Mouse (Mus musculus) 416B (cell line): Measurements from ENCODE around the gene Trdn.

Experiments
- DNase-seq: peaks from one replicate; pipeline ENCODE4 v3.0.0; 2011; ENCODE audit warnings: low read depth

Trdn gene

DNA sequence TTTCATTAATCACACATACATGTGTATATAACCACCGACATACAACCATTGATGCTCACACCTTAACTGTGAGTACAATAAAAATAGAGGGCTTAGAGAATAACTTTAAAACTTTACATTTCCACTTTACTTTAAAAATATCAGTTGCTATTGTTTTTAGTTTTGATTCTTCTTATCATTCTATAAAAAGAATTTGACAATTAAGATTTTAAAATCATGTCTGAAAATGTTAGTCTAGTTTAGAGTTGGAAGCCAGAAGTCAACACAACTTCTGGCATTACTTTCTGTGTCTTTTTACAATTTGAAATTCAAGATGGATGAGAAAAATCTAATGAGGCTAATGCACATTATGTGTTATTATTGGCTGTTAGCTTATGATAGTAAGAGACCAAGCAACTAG, at the start of gene Trdn:
Trdn (plus strand) TSS at position 301 of the 400 bp plus-strand sequence.
- DNase-seq = no peak

- DNase-seq = no peak
Observed at GRCm38 (mm10) chr10:33060771-33061170, 19.6 kb upstream of the Trdn start.

- DNase-seq = no peak
Observed at GRCm38 (mm10) chr10:33065566-33065965, 14.8 kb upstream of the Trdn start.

GRCm38 (mm10) chr10:33073126-33073525, 7.2 kb upstream of the Trdn start:
- no peak for DNase-seq

DNA sequence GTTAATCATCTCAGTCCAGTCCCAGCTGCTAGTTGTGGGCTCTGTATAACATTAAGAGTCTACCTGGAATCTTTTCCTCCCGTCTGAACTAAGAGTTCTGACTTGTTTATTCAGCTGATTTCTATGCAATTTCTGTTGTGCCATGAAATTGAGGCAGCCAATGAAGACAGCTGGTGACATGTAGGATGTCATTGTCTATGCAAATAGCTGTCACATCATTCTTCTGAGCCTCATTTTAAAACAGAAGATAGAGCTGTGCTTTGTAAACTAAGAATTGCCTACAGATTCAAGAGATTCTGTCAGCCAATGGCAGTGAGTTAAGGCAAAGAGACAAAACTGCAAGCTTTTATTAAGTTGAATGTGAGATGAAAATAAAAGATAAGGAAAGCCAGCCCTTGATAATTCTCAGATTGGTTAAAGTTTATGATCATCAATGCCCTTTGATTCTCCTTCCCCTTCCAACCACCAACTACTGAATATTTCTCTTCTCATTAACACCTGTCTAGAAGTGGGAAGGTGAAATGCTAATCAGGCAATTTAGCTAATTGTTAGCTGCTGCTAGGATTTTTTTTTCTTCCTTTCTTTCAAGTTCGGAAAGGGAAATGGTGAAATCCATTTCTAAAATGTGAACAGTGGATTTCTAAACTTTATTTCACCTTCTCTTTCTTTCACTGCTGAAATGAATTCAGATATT, 1.9 kb downstream of the Trdn start:
- no peak for DNase-seq

DNA sequence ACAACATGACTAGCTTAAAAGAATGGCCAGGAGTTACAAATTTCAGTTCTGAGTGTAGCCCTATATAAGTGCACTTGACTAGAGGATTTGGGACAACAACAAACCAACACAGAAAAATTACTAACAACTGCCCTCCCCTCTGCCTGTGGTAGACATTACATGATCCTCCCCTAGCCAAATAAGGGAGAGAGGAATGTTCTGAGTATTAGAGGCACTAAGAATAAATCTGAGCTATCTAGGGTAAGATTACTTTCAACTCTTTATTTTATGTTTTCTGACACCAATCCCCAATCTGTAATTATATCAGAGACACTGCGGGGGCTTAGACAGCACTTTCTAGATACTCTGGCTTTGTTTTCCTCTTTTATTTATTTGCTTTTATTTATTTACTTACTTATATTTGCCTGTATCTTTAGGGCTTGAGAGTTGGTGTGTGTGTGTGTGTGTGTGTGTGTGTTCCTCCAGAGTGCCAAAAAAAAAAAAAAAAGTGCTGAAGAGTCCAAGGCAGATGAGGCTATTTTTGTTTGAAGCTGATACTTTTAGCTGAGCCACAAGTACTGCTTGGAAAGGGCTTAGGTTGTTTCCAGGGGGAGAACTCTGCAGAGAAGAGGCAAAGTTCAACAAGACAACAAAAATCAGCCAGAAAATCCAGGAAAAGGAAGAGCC, 2.7 kb downstream of the Trdn start:
- DNase-seq = no peak

DNA sequence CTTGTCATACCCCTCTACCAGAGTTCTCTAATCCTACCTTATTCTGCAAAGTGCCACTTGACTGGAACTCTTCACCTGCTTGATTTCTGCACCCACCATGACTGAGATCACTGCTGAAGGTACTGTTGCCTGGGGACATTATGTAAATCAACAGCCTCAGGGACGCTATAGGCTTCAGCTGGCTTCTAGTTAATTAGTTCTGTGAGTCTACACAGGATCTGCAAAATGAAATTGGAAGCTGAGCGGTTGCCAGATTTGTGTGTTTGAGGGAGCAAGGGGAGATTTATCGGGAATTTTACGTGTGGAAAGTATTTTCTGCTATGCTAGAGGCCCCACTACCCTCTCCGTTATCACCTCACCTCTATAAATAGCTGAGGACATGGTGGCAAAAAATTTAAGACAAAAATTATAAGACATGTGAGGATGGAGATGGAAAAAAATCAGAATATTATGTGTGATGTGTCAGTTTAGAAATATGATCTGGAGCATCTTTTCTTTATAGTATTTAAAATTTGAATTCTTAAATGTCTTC, 3.3 kb downstream of the Trdn start:
- no peak for DNase-seq

DNA sequence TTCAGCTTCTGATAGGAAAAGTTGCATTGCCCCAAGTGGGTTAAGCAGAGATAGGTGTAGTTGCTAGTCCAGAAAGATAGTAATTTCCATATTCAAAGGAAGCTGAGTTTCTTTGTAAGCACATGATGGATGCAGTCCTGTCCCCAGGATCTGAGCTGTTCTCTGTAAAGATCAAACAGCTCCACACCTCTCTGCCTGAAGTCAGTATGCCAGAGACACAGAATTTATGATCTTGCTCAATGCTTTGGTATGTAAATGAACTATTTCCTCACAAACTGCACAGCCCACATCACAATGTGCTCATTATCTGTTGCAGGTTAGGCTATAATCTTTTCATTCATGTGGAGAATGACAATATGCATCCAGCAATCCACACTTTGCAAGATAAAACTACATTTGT, 8.0 kb downstream of the Trdn start:
- DNase-seq = no peak

- DNase-seq = no peak
Observed at GRCm38 (mm10) chr10:33092400-33092799, 12.0 kb downstream of the Trdn start.

- DNase-seq = no peak
Observed at GRCm38 (mm10) chr10:33107942-33108341, 27.6 kb downstream of the Trdn start.

DNA sequence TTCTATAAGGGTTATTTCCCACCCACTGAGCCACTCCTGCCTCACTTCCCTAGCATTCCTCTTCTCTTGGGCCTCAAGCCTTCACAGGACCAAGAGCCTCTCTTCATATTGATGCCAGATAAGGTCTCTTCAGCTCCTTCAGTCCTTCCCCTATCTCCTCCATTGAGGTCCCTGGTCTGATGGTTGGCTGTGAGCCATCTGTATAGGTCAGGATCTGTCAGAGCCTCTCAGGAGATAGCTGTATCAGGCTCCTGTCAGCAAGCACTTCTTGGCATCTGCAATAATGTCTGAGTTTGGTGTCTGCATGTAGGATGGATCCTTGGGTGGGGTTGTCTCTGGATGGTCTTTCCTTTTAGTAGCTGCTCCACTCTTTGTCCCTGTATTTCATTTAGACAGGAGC, 42.7 kb downstream of the Trdn start:
- DNase-seq = no peak

DNA sequence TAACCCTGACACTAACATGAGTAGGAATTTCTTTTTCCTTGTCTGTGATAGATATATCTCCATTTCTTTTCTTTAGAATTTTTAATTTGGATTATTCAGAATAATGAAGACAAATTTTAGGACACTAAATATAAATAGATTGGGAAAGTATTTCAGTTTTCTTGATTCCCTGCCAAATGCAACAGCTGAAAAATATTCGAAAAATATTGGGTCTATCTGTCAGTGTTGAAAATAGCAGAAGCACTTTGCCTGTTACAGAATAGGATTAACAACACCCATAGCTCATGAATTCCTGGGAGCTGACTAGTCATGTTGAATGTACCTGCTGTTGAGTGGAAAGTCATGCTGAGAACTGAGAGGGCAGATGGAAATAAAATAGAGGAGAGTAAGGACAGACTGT, 64.6 kb downstream of the Trdn start:
- DNase-seq = no peak

DNA sequence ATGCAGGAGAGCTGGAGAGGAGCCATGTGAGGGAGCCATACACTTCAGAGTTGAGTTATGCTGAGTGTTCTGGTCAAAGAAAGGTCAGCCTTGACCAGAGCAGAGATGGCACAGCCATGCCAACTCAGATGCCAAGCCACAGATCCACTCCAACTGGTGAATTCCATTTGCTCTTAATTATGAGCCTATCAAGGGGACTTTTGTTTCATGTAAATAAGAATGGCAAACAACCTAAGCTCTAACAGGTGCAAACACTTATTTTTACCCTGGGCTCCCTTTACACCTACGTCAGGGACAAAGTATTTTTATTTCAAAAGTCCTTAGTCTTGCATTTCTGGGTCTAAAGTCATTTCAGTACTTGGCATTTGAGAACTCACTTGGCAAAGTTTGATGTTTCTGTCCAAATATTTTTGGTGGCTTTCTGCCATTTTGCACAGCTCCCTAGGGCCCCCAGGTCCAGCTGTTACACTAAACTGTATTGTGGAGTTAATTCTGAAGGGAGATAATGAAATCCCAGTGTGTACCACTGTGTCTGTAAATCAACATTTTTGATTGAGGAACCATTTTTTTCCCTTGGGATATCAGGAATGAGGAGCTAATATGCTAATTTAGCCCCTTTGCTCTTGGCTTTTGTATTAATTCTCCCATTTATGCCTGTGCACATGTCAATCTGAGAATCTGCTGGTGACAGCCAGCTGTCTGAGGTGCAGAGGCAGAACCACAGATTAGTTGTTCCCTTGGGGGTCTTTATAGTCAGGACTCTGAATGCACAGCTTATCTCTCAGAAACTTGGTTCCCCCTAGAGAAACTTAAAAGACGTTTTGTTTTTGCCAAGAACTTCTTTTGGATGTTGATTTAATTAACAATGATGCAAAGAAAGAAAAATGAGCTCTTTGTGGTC, 99.6 kb downstream of the Trdn start:
- no peak for DNase-seq

- DNase-seq = no peak
Observed at GRCm38 (mm10) chr10:33189031-33189430, 108.7 kb downstream of the Trdn start.

DNA sequence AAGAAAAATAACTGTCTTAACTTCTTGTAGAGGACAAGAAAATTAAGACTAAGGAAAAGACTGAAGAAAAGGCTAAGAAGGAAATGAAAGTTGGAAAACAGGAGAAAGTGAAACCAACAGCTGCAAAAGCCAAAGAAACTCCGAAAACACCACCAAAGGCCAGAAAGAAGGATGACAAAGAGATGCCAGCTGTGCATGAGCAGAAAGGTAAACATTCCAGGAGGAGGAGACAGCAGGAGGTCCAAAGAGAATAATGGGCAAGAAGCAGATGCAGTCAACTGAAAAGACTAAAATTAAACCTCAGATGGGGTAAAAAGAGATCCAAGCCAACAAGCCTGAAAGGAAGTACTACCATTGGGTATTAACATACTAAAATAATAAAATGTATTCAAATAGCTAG, 115.6 kb downstream of the Trdn start:
- no peak for DNase-seq

- no peak for DNase-seq
Observed at GRCm38 (mm10) chr10:33198257-33198656, 117.9 kb downstream of the Trdn start.

- no peak for DNase-seq
Observed at GRCm38 (mm10) chr10:33210411-33210810, 130.1 kb downstream of the Trdn start.

DNA sequence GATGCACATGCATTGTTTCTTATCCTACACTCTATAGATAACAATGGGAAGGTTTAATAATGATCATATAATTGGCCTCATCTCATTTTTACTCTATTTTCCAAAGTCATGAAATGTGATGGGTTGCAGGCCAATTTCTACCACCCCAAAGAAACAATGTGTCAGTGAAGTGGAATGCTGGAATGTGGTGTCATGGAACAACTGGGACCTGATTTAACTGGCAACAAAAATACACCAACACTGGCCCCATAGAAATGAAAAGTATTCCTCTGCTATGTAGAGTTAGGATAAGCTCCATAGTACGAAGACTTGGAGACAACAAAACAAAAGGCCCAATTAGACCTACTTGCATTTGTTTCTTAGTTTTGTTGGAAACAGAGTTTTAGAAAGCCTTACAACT, 173.6 kb downstream of the Trdn start:
- DNase-seq = no peak

- no peak for DNase-seq
Observed at GRCm38 (mm10) chr10:33256202-33256601, 175.8 kb downstream of the Trdn start.

DNA sequence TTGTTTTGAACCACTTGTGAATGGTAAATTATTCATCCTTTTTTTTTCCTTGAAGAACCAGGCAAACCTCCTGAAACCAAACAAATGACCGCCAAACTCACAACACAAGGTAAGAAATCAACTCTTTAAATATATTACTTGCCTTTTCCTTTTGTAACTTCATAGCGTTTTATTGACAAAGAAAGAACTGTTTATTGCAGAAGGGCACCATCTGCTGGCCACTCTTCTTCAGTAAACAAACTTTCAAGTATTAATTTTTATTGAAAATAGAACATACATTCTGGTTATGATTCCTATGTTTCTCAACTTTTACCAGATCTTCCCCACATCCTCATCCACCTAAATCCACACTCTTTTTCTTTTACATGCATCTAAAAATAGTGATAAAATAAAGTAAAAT, 224.6 kb downstream of the Trdn start:
- peak; percentile 43 for DNase-seq

- no peak for DNase-seq
Observed at GRCm38 (mm10) chr10:33353026-33353425, 272.7 kb downstream of the Trdn start.

GRCm38 (mm10) chr10:33366521-33366920, 286.2 kb downstream of the Trdn start:
- DNase-seq = no peak

- DNase-seq = peak; percentile 2
Observed at GRCm38 (mm10) chr10:33370534-33370933, 290.2 kb downstream of the Trdn start.
